Mouse (Mus musculus) heart, embryonic 16.5 days (tissue): ENCODE results near the gene Brinp2. TPM values are rescaled to one million over a fixed set of nuclear protein-coding genes. Genes with fewer than 3 reads are reported as not detected.
A peak's percentile ranks its signal among the peaks of the same experiment; 100 is the strongest.

Experiments
- ATAC-seq: fragments of 200-750 bp; cut with Nextera tagmentation; replicated peaks from 2 replicates; pipeline ENCODE4 v1.8.0; 2017; ENCODE audit warnings: moderate number of reproducible peaks; ENCODE audit not compliant: insufficient read depth, low FRiP score; ENCODE audit errors: extremely low read depth
- H3K27ac ChIP-seq: fragments of 300-500 bp; sonication (generic); 2 replicates; pipeline ENCODE4 v1.5.1; 2014; ENCODE audit warnings: mild to moderate bottlenecking, low read length, control low read depth, moderate library complexity
- H3K27me3 ChIP-seq: fragments of 300-500 bp; sonication (generic); 2 replicates; pipeline ENCODE4 v1.6.1; 2014; ENCODE audit warnings: low read length, mixed read lengths; ENCODE audit not compliant: control insufficient read depth, insufficient read depth
- H3K36me3 ChIP-seq: fragments of 300-500 bp; sonication (generic); 2 replicates; pipeline ENCODE4 v1.6.1; 2014; ENCODE audit not compliant: control insufficient read depth, insufficient read depth
- H3K4me1 ChIP-seq: fragments of 300-500 bp; sonication (generic); 2 replicates; pipeline ENCODE4 v1.6.1; 2014; ENCODE audit warnings: low read length, mixed read lengths; ENCODE audit not compliant: control insufficient read depth, insufficient read depth
- H3K4me2 ChIP-seq: fragments of 300-500 bp; sonication (generic); 2 replicates; pipeline ENCODE4 v1.6.1; 2014; ENCODE audit warnings: low read depth, mild to moderate bottlenecking, control low read depth, low read length
- H3K4me3 ChIP-seq: fragments of 300-500 bp; sonication (generic); 2 replicates; pipeline ENCODE4 v1.5.1; 2014; ENCODE audit warnings: mild to moderate bottlenecking, control low read depth, low read length
- H3K9ac ChIP-seq: fragments of 300-500 bp; sonication (generic); 2 replicates; pipeline ENCODE4 v1.6.1; 2014; ENCODE audit warnings: low read length, control low read depth
- H3K9me3 ChIP-seq: fragments of 300-500 bp; sonication (generic); replicated peaks from 2 replicates; pipeline ENCODE4 v1.6.1; 2016; ENCODE audit warnings: low read length; ENCODE audit not compliant: control insufficient read depth
- WGBS: fragments of 180-500 bp; shearing (Covaris S2); extraction: QIAGEN DNeasy Blood & Tissue Kit; methylation state at CpG from one replicate; pipeline ENCODE4 v1.1.7; 2014; 5-methylcytosine and 5-hydroxymethylcytosine counted together
- polyA plus RNA-seq: library from polyadenylated mRNA; unstranded; fragments of >200 nt; fragmentation: Nextera tagmentation; extraction: Ambion mirVana; gene quantifications from 2 replicates; pipeline ENCODE4 v1.2.1, GENCODE M21; 2015

Brinp2 gene
- polyA plus RNA-seq, 1 experiment from 2014 or later: 0.22 TPM

GRCm38 (mm10) chr1:158266293-158267019 lies 89.7 kb downstream of the Brinp2 start:
- Histone ChIP-seq H3K27ac (no peak overlapping the region), H3K27me3 (no peaks in the 10 kb centered on the region), H3K4me1 (no peaks in the 10 kb centered on the region), H3K9me3 (no peaks in the 10 kb centered on the region), H3K36me3 (no peaks in the 10 kb centered on the region), H3K4me3 (no peak overlapping the region), H3K9ac (no peak overlapping the region), H3K4me2 (no peak overlapping the region)
- no peak for ATAC-seq
- 74% methylated on average over 3 of the region's 3 CpGs for WGBS

GRCm38 (mm10) chr1:158259516-158260235 lies 96.5 kb downstream of the Brinp2 start:
- no peak overlapping the region for H3K4me3 ChIP-seq
- no peak overlapping the region for H3K9ac ChIP-seq
- no peak overlapping the region for H3K27ac ChIP-seq
- H3K27me3 ChIP-seq: no peaks in the 10 kb centered on the region
- H3K4me1 ChIP-seq: no peaks in the 10 kb centered on the region
- 83% methylated on average over 5 of the region's 5 CpGs for WGBS
- no peak for ATAC-seq
- H3K36me3 ChIP-seq: no peaks in the 10 kb centered on the region
- H3K4me2 ChIP-seq: no peak overlapping the region
- no peaks in the 10 kb centered on the region for H3K9me3 ChIP-seq

GRCm38 (mm10) chr1:158258685-158259292 lies 97.3 kb downstream of the Brinp2 start:
- H3K4me3 ChIP-seq: no peak overlapping the region
- H3K4me2 ChIP-seq: no peak overlapping the region
- 64% methylated on average over 6 of the region's 6 CpGs for WGBS
- H3K4me1 ChIP-seq: no peaks in the 10 kb centered on the region
- ATAC-seq: no peak
- H3K27me3 ChIP-seq: no peaks in the 10 kb centered on the region
- no peaks in the 10 kb centered on the region for H3K9me3 ChIP-seq
- no peak overlapping the region for H3K9ac ChIP-seq
- H3K36me3 ChIP-seq: no peaks in the 10 kb centered on the region
- H3K27ac ChIP-seq: no peak overlapping the region

- Histone ChIP-seq H3K27me3 (no peaks in the 10 kb centered on the region), H3K9ac (no peak overlapping the region), H3K4me3 (no peak overlapping the region), H3K36me3 (no peaks in the 10 kb centered on the region), H3K4me1 (no peaks in the 10 kb centered on the region), H3K4me2 (no peak overlapping the region), H3K27ac (no peak overlapping the region), H3K9me3 (no peaks in the 10 kb centered on the region)
- no peak for ATAC-seq
- WGBS: 81% methylated on average over 9 of the region's 9 CpGs
Measured at GRCm38 (mm10) chr1:158255912-158256680, 100.0 kb downstream of the Brinp2 start.

- no peaks in the 10 kb centered on the region for H3K36me3 ChIP-seq
- peaks cover 5% of the 10 kb centered on the region for H3K27me3 ChIP-seq
- 29% methylated on average over 8 of the region's 8 CpGs for WGBS
- ATAC-seq: peak; percentile 85
- no peak overlapping the region for H3K9ac ChIP-seq
- H3K27ac ChIP-seq: no peak overlapping the region
- no peaks in the 10 kb centered on the region for H3K9me3 ChIP-seq
- no peak overlapping the region for H3K4me3 ChIP-seq
- no peak overlapping the region for H3K4me2 ChIP-seq
- no peaks in the 10 kb centered on the region for H3K4me1 ChIP-seq
Measured at GRCm38 (mm10) chr1:158252682-158253222, 103.4 kb downstream of the Brinp2 start.

- Histone ChIP-seq H3K27me3 (peaks cover 8% of the 10 kb centered on the region), H3K27ac (no peak overlapping the region), H3K9me3 (no peaks in the 10 kb centered on the region), H3K9ac (no peak overlapping the region), H3K36me3 (no peaks in the 10 kb centered on the region), H3K4me1 (no peaks in the 10 kb centered on the region), H3K4me3 (no peak overlapping the region), H3K4me2 (no peak overlapping the region)
- 69% methylated on average over 3 of the region's 3 CpGs for WGBS
- no peak for ATAC-seq
Measured at GRCm38 (mm10) chr1:158248266-158248665, 107.9 kb downstream of the Brinp2 start.

GRCm38 (mm10) chr1:158246476-158247153 lies 109.5 kb downstream of the Brinp2 start:
- H3K27me3 ChIP-seq: peaks cover 8% of the 10 kb centered on the region
- H3K9ac ChIP-seq: no peak overlapping the region
- H3K9me3 ChIP-seq: no peaks in the 10 kb centered on the region
- H3K4me1 ChIP-seq: no peaks in the 10 kb centered on the region
- no peaks in the 10 kb centered on the region for H3K36me3 ChIP-seq
- no peak overlapping the region for H3K27ac ChIP-seq
- 88% methylated on average over 14 of the region's 14 CpGs for WGBS
- H3K4me2 ChIP-seq: no peak overlapping the region
- H3K4me3 ChIP-seq: no peak overlapping the region
- no peak for ATAC-seq

- Histone ChIP-seq H3K4me1 (no peaks in the 10 kb centered on the region), H3K36me3 (no peaks in the 10 kb centered on the region)
- WGBS: 79% methylated on average over 8 of the region's 8 CpGs
Measured at GRCm38 (mm10) chr1:158245486-158245885, 110.6 kb downstream of the Brinp2 start.

More at GRCm38 (mm10) chr1:158245486-158245885, 110.6 kb downstream of the Brinp2 start:
- Histone ChIP-seq H3K27me3 (peaks cover 6% of the 10 kb centered on the region), H3K4me3 (no peak overlapping the region), H3K27ac (no peak overlapping the region), H3K9me3 (no peaks in the 10 kb centered on the region), H3K9ac (no peak overlapping the region), H3K4me2 (no peak overlapping the region)
- ATAC-seq: no peak
